Mouse (Mus musculus): ENCODE results near the gene Mapkapk2. TPM values are rescaled to one million over a fixed set of nuclear protein-coding genes. Genes with fewer than 3 reads are reported as not detected.
"Not testable (repeated sequence)": the region's sequence is repeated elsewhere in the genome, so short reads cannot be mapped to it uniquely, and the experiment has no call there.

The Mapkapk2 gene
- polyA plus RNA-seq, 1 experiment from 2014 or later = 51.1 TPM

DNA sequence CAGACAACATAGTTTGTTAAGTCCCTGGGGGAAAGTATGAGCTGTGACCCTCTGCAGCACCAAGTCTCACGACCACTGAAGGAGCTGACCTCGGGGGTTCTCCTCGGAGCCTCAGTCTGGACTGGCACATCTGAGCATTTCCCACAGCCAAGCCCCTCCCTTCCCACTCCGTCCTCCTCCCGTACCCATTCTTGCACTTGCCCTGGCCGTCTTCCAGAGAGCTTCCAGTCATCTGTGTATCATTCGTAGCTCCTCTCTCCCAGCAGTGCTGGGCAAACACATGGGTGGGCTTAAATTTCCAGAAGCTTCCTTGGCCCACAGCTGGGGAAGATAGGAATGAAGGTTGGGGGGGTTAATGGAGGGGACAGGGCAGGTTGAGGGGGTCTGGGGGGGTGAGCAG lies 67.4 kb downstream of the Mapkapk2 start:
- no peak overlapping the region for H3K4me3 ChIP-seq
- no peaks in the 10 kb centered on the region for H3K36me3 ChIP-seq
- no peaks in the 10 kb centered on the region for H3K27me3 ChIP-seq (ENCODE audit: insufficient read depth, poor library complexity, severe bottlenecking)
- no peak for DNase-seq (ENCODE audit: low spot score)
- H3K9me3 ChIP-seq = no peaks in the 10 kb centered on the region
- 70% methylated on average over 7 of the region's 7 CpGs for WGBS
- no peaks in the 10 kb centered on the region for H3K4me1 ChIP-seq (replicated peaks)
- no peak overlapping the region for H3K27ac ChIP-seq

DNA sequence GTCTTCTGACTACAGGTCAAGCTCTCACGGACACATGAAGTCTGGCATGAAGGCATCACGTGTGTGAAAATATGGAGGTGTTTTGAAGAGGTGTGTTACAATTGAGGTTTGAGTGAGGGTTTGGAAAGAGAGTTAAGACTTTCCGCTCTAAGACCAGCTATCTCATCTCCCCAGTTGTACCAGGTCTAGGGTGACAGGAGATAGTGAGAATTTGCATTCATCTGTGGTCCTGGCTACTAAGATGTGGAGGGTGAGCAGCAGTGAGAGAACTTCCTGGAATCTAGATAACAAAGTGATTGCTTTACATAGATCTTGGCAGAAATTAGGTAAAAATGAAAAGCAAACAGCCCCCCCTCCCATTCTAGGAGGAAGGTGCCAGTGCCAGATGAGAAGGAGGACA lies 68.4 kb downstream of the Mapkapk2 start:
- Histone ChIP-seq H3K27me3 (ENCODE audit: insufficient read depth, poor library complexity, severe bottlenecking) (no peaks in the 10 kb centered on the region), H3K27ac (no peak overlapping the region), H3K4me3 (no peak overlapping the region), H3K4me1 (replicated peaks) (no peaks in the 10 kb centered on the region), H3K9me3 (no peaks in the 10 kb centered on the region), H3K36me3 (no peaks in the 10 kb centered on the region)
- no peak for DNase-seq (ENCODE audit: low spot score)
- 86% methylated on average over 3 of the region's 3 CpGs for WGBS

DNA sequence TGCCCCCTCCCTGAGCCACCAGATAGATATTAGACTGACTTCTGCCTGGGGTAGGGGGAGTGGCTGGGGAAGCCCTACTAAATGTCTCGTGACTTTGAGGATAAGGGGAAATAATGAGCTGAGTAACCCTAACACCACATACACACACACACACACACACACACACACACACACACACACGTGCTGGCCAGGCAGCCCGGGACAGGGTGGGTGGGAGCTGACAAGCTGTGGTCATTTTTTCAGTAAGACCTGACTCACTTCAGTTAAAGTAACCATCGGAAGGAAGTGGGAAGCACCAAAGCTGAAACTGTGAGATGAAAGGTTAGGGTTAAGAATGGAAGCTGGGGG lies 71.8 kb downstream of the Mapkapk2 start:
- Histone ChIP-seq H3K27me3 (ENCODE audit: insufficient read depth, poor library complexity, severe bottlenecking) (0 out of 2 replicates have a peak, but pooled peaks cover 4% of the 10 kb centered on the region), H3K36me3 (no peaks in the 10 kb centered on the region), H3K9me3 (no peaks in the 10 kb centered on the region), H3K4me3 (no peak overlapping the region), H3K27ac (no peak overlapping the region), H3K4me1 (replicated peaks) (no peaks in the 10 kb centered on the region)
- WGBS = 76% methylated on average over 4 of the region's 4 CpGs
- DNase-seq (ENCODE audit: low spot score) = no peak

DNA sequence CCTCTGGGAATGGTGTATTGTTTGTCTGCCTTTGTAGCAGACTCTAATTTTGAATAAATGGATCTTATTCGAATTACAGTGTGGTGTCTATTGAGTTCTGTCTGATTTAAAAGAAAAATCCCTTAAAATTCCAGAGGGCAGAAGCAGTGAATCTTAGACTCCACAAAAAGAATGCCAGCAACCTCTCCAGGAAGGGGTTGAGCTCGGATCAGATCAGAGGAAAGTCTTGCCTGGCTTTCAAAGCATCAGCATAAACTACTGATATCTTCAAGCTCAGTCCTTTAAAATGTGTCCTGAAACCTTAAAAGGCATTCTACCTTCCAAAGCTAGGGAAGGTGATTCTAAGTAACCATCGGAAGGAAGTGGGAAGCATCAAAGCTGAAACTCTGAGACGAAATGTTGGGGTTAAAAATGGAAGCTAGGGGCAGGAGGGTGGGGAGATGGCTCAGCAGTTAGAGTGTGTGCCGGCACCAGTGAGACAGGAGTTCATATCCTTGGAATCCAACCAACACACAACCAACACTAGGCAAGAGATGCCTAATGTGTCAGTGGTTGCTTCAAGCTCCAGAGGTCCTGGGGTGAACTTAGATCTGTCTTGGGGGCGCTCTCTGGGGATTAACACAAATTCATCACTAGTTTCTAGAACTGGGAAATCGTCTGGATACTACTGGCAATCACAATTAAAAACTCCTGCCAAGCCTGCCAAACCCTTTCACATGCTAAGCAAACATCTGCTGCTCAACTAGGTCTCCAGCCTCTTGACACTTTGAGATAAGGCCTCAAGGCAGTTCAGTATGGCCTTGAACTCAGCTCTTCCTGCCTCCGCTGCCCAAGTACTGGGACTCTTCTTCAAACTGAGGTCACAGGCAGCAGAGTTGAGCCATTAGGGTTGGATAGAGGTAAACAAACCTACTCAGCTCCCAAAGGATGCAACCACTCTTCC lies 72.5 kb downstream of the Mapkapk2 start:
- Histone ChIP-seq H3K27me3 (ENCODE audit: insufficient read depth, poor library complexity, severe bottlenecking) (0 out of 2 replicates have a peak, but pooled peaks cover 4% of the 10 kb centered on the region), H3K4me3 (no peak overlapping the region), H3K4me1 (replicated peaks) (no peaks in the 10 kb centered on the region), H3K27ac (no peak overlapping the region), H3K36me3 (no peaks in the 10 kb centered on the region), H3K9me3 (no peaks in the 10 kb centered on the region)
- WGBS = 85% methylated on average over 8 of the region's 8 CpGs
- no peak for DNase-seq (ENCODE audit: low spot score)

DNA sequence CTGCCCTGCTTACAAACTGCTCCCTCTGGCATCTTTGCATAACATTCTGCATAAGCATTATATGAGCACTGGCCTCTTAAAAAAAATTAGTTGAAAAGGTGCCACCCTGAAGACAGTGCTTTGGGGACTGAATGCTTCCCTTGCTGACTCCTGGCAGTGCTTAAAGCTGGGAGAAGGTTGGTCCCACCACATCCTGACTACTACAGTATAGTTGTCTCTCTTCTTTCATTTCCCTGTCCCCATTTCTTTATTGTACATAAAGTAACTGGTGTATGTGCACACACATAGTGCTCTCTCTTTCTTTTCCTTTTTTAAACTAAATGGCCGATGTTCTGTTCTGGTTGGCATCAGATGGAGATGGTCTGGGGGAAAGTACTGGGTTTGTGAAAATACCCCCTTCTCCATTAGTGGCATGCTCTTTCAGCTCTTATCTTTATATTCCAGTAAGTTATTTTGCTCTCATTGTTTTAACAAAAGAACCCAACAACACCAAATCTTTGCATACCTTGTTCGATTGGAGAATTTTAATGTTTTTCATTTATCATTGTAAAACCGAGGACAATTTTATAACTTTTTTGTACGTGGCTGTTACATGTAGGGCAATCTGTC lies 74.3 kb downstream of the Mapkapk2 start:
- DNase-seq (ENCODE audit: low spot score); H3K27me3 ChIP-seq (ENCODE audit: insufficient read depth, poor library complexity, severe bottlenecking); H3K36me3 ChIP-seq; H3K27ac ChIP-seq; H3K4me1 ChIP-seq (replicated peaks); H3K9me3 ChIP-seq; H3K4me3 ChIP-seq: not testable (repeated sequence)
- 88% methylated on average over 4 of the region's 4 CpGs for whole genome bisulfite sequencing

DNA sequence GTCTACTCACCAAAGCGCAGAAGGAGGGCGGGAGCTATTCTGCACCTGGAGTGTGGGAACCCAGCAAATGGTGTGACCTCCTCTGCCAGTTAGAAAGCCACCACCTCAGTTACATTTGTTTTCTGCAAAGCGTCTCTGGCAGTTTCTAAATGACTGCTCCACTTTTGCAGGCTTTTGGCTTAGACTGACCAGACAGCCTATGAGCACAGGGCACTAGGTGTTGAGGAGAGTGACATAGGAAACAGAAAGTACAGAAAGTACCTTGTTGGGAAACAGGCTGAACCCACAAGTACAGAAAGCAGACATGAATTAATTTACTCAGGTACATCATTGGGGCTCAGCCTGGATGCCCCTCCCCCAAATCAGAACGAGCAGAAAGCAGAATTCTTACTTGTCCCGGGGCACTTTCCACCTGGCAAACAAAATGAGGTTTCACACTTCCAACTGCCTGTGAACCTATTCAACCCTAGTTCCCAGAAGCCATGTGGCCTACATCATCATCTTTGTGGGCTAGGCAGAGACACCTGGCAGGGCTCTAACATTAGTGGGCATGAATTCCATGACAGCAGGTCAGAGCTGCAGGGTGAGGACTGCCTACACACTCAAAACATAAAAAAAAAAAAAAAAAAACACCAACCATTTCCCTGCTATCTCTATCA lies 74.9 kb downstream of the Mapkapk2 start:
- 73% methylated on average over 5 of the region's 5 CpGs for WGBS
- no peak for DNase-seq (ENCODE audit: low spot score)
- Histone ChIP-seq H3K36me3 (no peaks in the 10 kb centered on the region), H3K4me1 (replicated peaks) (no peaks in the 10 kb centered on the region), H3K9me3 (no peaks in the 10 kb centered on the region), H3K4me3 (no peak overlapping the region), H3K27me3 (ENCODE audit: insufficient read depth, poor library complexity, severe bottlenecking) (0 out of 2 replicates have a peak, but pooled peaks cover 4% of the 10 kb centered on the region), H3K27ac (no peak overlapping the region)

DNA sequence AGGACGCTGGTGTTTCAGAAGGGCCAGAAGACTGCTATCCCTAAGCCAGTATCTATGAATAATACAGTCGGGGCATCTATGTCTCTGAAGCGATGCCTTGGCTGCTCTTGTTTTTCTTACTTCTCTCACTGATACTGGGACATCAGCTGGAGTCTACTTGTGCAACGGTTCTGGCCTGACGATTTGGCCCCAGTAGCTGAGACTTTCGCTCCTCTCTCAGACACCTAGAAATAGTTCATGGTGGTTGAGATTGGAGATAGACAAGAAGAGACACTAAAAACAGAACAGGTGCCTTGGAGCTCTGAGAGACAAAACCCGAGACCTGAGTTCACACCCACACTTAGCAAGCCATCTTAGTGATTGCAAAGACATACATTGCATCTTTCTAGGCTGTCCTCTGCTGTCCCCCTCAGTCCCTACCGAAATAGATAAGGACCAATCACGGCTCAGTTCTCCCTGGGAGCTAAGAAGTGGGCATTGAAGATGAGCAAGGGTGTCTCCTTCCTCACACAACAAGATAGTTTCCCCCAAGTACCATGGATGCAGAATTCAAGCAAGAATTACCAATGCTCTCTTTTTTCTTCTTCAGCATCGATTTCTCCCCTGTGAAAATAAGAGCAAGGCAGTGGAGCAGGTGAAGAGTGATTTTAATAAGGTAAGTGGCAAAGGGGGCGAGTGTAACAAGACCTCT lies 75.6 kb downstream of the Mapkapk2 start:
- DNase-seq (ENCODE audit: low spot score) = no peak
- Histone ChIP-seq H3K36me3 (no peaks in the 10 kb centered on the region), H3K27ac (no peak overlapping the region), H3K27me3 (ENCODE audit: insufficient read depth, poor library complexity, severe bottlenecking) (0 out of 2 replicates have a peak, but pooled peaks cover 4% of the 10 kb centered on the region), H3K9me3 (no peaks in the 10 kb centered on the region), H3K4me1 (replicated peaks) (no peaks in the 10 kb centered on the region), H3K4me3 (no peak overlapping the region)
- 83% methylated on average over 11 of the region's 11 CpGs for whole genome bisulfite sequencing

DNA sequence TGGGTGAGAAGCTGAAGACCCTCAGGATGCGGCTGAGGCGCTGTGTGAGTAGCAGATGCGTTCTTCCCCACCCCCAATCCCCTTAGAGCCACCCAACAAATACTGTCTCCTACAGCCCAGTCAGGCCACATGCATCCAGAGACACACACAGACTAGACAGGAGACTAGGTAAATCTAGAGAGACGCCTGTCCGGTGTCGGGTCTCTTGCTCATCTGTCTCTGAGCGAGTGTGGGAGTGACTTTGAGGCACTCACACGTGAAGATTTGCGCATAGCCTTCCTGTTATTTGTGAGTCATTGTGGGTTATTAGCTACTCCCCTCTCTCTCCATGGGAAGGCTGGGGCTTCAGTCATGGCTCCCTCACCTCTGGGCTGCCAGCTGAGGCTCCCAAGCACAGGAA lies 76.2 kb downstream of the Mapkapk2 start:
- no peaks in the 10 kb centered on the region for H3K4me1 ChIP-seq (replicated peaks)
- H3K36me3 ChIP-seq = no peaks in the 10 kb centered on the region
- H3K27ac ChIP-seq = no peak overlapping the region
- 72% methylated on average over 9 of the region's 9 CpGs for WGBS
- H3K4me3 ChIP-seq = no peak overlapping the region
- H3K9me3 ChIP-seq = no peaks in the 10 kb centered on the region
- DNase-seq (ENCODE audit: low spot score) = no peak
- 0 out of 2 replicates have a peak, but pooled peaks cover 4% of the 10 kb centered on the region for H3K27me3 ChIP-seq (ENCODE audit: insufficient read depth, poor library complexity, severe bottlenecking)

DNA sequence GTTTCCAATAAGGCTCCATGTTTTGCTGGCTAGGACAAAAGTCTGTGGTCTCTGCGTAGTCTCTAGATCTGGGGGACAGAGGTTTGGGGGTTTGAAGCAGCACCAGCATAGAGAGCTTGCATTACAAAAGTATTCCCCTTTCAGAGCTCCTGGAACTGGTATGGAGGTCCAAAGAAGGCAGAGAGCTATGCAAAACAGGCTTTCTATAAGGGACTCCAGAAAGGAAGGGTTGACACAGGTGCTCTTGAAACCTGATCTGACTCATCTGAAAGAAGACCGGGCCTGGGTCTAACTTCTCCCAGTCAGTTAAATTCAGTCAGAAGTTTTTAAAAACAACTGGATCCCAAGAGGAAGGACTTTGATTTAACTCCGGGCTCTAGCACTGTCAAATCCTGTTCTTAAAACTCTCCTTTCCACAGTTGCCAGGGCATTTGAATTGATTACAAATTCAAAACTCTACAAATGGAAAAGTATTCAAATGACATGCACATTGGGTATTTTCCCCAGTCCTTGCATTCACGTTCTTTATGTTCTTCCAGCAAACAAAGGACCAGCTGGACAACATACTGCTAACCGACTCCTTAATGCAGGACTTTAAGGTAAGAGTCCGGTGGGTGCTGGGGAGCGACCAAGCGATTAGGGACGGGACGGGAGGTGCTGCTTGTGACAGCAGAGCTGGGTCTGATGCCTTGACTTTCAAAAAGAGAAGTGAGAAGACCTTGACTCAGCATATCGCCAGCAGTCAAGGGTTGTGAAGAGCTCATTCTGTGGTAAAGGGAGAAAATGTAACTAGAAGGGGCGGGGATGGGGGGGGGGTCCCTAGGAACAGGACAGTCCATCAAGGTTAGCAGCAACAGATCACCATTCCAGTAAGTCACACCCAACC lies 77.0 kb downstream of the Mapkapk2 start:
- H3K36me3 ChIP-seq = no peaks in the 10 kb centered on the region
- 55% methylated on average over 12 of the region's 12 CpGs for WGBS
- no peaks in the 10 kb centered on the region for H3K9me3 ChIP-seq
- no peak for DNase-seq (ENCODE audit: low spot score)
- no peaks in the 10 kb centered on the region for H3K4me1 ChIP-seq (replicated peaks)
- no peak overlapping the region for H3K4me3 ChIP-seq
- 0 out of 2 replicates have a peak, but pooled peaks cover 4% of the 10 kb centered on the region for H3K27me3 ChIP-seq (ENCODE audit: insufficient read depth, poor library complexity, severe bottlenecking)
- H3K27ac ChIP-seq = no peak overlapping the region

DNA sequence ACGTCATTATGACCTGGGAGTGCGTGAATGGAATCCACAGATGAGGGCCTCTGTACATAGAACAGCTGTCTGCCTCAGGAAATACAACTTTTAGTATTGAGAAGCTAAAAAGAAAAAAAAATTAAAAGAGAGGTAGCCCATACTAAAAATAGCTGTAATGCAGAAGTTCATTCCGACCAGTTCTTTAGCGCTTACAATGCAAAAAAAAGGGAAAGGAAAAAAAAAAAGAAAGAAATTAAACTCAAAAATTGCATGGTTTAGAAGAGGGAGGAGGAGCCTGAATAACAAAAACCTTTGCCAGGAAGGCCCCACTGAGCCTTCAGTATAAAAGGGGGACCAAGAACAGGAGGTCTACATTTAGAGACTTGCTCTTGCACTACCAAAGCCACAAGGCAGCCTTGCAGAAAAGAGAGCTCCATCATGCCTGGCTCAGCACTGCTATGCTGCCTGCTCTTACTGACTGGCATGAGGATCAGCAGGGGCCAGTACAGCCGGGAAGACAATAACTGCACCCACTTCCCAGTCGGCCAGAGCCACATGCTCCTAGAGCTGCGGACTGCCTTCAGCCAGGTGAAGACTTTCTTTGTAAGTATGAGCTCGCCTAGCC lies 78.0 kb downstream of the Mapkapk2 start, which contains the start of gene Il10:
Gene Il10, plus strand, starts transcription at position 354 of the 607 bp plus-strand sequence.
- Histone ChIP-seq H3K27me3 (ENCODE audit: insufficient read depth, poor library complexity, severe bottlenecking) (0 out of 2 replicates have a peak, but pooled peaks cover 4% of the 10 kb centered on the region), H3K4me1 (replicated peaks) (no peaks in the 10 kb centered on the region), H3K36me3 (no peaks in the 10 kb centered on the region), H3K4me3 (no peak within 1 kb of the TSS), H3K9me3 (no peaks in the 10 kb centered on the region), H3K27ac (no peak within 1 kb of the TSS)
- DNase-seq (ENCODE audit: low spot score) = no peak
- 81% methylated on average over 8 of the region's 8 CpGs for WGBS

DNA sequence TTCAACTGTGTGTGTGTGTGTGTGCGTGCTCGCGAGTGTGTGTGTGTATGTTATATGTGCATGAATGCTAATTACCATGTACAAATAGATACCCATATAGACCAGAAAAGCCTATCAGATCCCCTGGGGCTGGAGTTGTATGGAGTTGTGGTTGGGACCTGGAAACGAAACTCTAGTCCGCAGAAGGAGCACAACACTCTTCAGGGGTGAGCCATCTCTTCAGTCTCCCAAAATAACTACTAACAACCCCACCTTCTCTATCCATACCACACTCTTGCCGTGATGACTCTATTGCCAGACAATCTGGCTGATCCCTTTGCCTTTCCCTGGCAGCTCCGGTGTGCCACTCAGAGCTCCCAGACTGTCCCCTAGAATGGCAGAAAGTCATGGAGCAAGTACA lies 81.7 kb downstream of the Mapkapk2 start:
- Histone ChIP-seq H3K27me3 (ENCODE audit: insufficient read depth, poor library complexity, severe bottlenecking) (no peaks in the 10 kb centered on the region), H3K36me3 (no peaks in the 10 kb centered on the region), H3K4me1 (replicated peaks) (no peaks in the 10 kb centered on the region), H3K27ac (no peak overlapping the region), H3K9me3 (no peaks in the 10 kb centered on the region), H3K4me3 (no peak overlapping the region)
- no peak for DNase-seq (ENCODE audit: low spot score)
- WGBS = 95% methylated on average over 7 of the region's 7 CpGs
